ENCODE assay signal across 10 mouse cellular contexts in genomic region chr8:123105553-123106326, GRCm38 (mm10). TPM values are rescaled to one million over a fixed set of nuclear protein-coding genes. Genes with fewer than 3 reads are reported as not detected.
DNase-seq lines count a peak whose midpoint lies in the region; ATAC-seq lines count a peak whose summit lies in the region.
"Had no signal": no experiment of that assay in that cellular context is flagged by ENCODE, and none has a peak within 500 bp of the region (broad histone marks: within the 10 kb centered on the region; RNA-seq: fewer than 3 reads in every experiment).

No protein-coding gene starts in this region.

- H3K9ac ChIP-seq in forebrain, embryonic 12.5 days, result no peak overlapping the region
- H3K9ac ChIP-seq in forebrain, embryonic 16.5 days (replicated peaks; ENCODE audit: low read depth, low read length), result no peak overlapping the region
- H3K9ac ChIP-seq in midbrain, embryonic 11.5 days (ENCODE audit: low read length), result no peak overlapping the region
- H3K9ac ChIP-seq in midbrain, embryonic 16.5 days (ENCODE audit: low read depth, low read length), result no peak overlapping the region
- H3K9ac ChIP-seq: limb, embryonic 12.5 days had no signal

- DNase-seq in midbrain, embryonic 11.5 days (ENCODE audit: low spot score, missing footprints), result peak; percentile 90
- DNase-seq in embryo, embryonic 9.5 days (ENCODE audit: extremely low spot score), result peak; percentile 63
- peak; percentile 80 for DNase-seq in splenic B cell, adult 2 months (ENCODE audit: low read depth, low spot score)
- DNase-seq in frontal cortex, postnatal 25 days (ENCODE audit: low spot score in 2 of 2), result no peak

- no peak overlapping the region for H3K4me2 ChIP-seq in forebrain, embryonic 12.5 days
- no peak overlapping the region for H3K4me2 ChIP-seq in forebrain, embryonic 16.5 days (ENCODE audit: low read length)
- no peak overlapping the region for H3K4me2 ChIP-seq in midbrain, embryonic 11.5 days
- no peak overlapping the region for H3K4me2 ChIP-seq in midbrain, embryonic 16.5 days (ENCODE audit: low read length)
- H3K4me2 ChIP-seq: limb, embryonic 12.5 days had no signal

- no peaks in the 10 kb centered on the region for H3K27me3 ChIP-seq in forebrain, embryonic 12.5 days
- H3K27me3 ChIP-seq in forebrain, embryonic 16.5 days (replicated peaks; ENCODE audit: control insufficient read depth, insufficient read depth, low read length), result no peaks in the 10 kb centered on the region
- no peaks in the 10 kb centered on the region for H3K27me3 ChIP-seq in midbrain, embryonic 11.5 days (ENCODE audit: control insufficient read depth, insufficient read depth, low read length)
- H3K27me3 ChIP-seq in midbrain, embryonic 16.5 days (ENCODE audit: control insufficient read depth, insufficient read depth, low read depth, low read length), result no peaks in the 10 kb centered on the region
- H3K27me3 ChIP-seq in splenic B cell, adult 2 months (ENCODE audit: control insufficient read depth, insufficient read depth, low read length, poor library complexity, severe bottlenecking), result no peaks in the 10 kb centered on the region
- H3K27me3 ChIP-seq: limb, embryonic 12.5 days; Patski had no signal

- no peaks in the 10 kb centered on the region for H3K9me3 ChIP-seq in forebrain, embryonic 12.5 days
- H3K9me3 ChIP-seq in forebrain, embryonic 16.5 days (ENCODE audit: control insufficient read depth, low read length), result no peaks in the 10 kb centered on the region
- H3K9me3 ChIP-seq in midbrain, embryonic 11.5 days (ENCODE audit: control insufficient read depth, low read length), result no peaks in the 10 kb centered on the region
- H3K9me3 ChIP-seq in midbrain, embryonic 16.5 days (replicated peaks; ENCODE audit: control insufficient read depth, low read length, poor library complexity, severe bottlenecking), result no peaks in the 10 kb centered on the region
- H3K9me3 ChIP-seq: limb, embryonic 12.5 days had no signal

- peaks cover 29% of the 10 kb centered on the region for H3K36me3 ChIP-seq in forebrain, embryonic 12.5 days (replicated peaks)
- peaks cover 16% of the 10 kb centered on the region for H3K36me3 ChIP-seq in forebrain, embryonic 16.5 days (ENCODE audit: control insufficient read depth, insufficient read depth)
- peaks cover 7% of the 10 kb centered on the region; the same call in 1 of the 2 replicates for H3K36me3 ChIP-seq in midbrain, embryonic 11.5 days (ENCODE audit: control insufficient read depth, insufficient read depth, low read length)
- H3K36me3 ChIP-seq in midbrain, embryonic 16.5 days (ENCODE audit: control insufficient read depth, insufficient read depth, low read length), result peaks cover 12% of the 10 kb centered on the region
- peaks cover 13% of the 10 kb centered on the region for H3K36me3 ChIP-seq in splenic B cell, adult 2 months (ENCODE audit: control insufficient read depth, insufficient read depth, low read length, poor library complexity, severe bottlenecking)

- no peak for ATAC-seq in forebrain, embryonic 12.5 days (ENCODE audit: low FRiP score)
- ATAC-seq in forebrain, embryonic 16.5 days, result no peak
- no peak for ATAC-seq in midbrain, embryonic 11.5 days (ENCODE audit: low FRiP score)
- no peak for ATAC-seq in midbrain, embryonic 16.5 days
- no peak for ATAC-seq in cerebellum, adult (ENCODE audit: insufficient number of reproducible peaks, low FRiP score, low TSS enrichment)
- ATAC-seq: Patski had no signal

- 68% methylated on average over 5 of the region's 5 CpGs for WGBS in forebrain, embryonic 12.5 days
- WGBS in forebrain, embryonic 16.5 days, result 64% methylated on average over 5 of the region's 5 CpGs
- 65% methylated on average over 5 of the region's 5 CpGs for WGBS in midbrain, embryonic 11.5 days
- 65% methylated on average over 5 of the region's 5 CpGs for WGBS in midbrain, embryonic 16.5 days

- H3K4me3 ChIP-seq in forebrain, embryonic 12.5 days (replicated peaks), result no peak overlapping the region
- H3K4me3 ChIP-seq in forebrain, embryonic 16.5 days (replicated peaks; ENCODE audit: low read length), result no peak overlapping the region
- no peak overlapping the region for H3K4me3 ChIP-seq in midbrain, embryonic 11.5 days (ENCODE audit: low read depth, low read length)
- no peak overlapping the region for H3K4me3 ChIP-seq in midbrain, embryonic 16.5 days (ENCODE audit: low read depth, low read length)
- H3K4me3 ChIP-seq: limb, embryonic 12.5 days had no signal

- H3K4me1 ChIP-seq in forebrain, embryonic 12.5 days, result peaks cover 15% of the 10 kb centered on the region
- peaks cover 12% of the 10 kb centered on the region for H3K4me1 ChIP-seq in forebrain, embryonic 16.5 days (replicated peaks; ENCODE audit: control insufficient read depth, insufficient read depth, low read length)
- peaks cover 11% of the 10 kb centered on the region for H3K4me1 ChIP-seq in midbrain, embryonic 11.5 days (ENCODE audit: control insufficient read depth, insufficient read depth, low read length)
- H3K4me1 ChIP-seq in midbrain, embryonic 16.5 days (ENCODE audit: control insufficient read depth, insufficient read depth, low read length), result peaks cover 16% of the 10 kb centered on the region

- H3K27ac ChIP-seq in forebrain, embryonic 12.5 days, result 0 out of 2 replicates have a peak overlapping the region, but pooled peaks have one; percentile 31
- no peak overlapping the region for H3K27ac ChIP-seq in forebrain, embryonic 16.5 days (ENCODE audit: low read length)
- H3K27ac ChIP-seq in midbrain, embryonic 11.5 days (ENCODE audit: low read depth, low read length), result no peak overlapping the region
- H3K27ac ChIP-seq in midbrain, embryonic 16.5 days (ENCODE audit: low read length), result no peak overlapping the region
- H3K27ac ChIP-seq: limb, embryonic 12.5 days had no signal

RNA-seq across cellular contexts. Expression of gene Rpl13, which starts 3.6 kb away (rescaled TPM):
- 1,076 and 1,105 TPM in 2 replicates for polyA plus RNA-seq in forebrain, embryonic 12.5 days (2016; fragmentation: Nextera tagmentation; extraction: Ambion mirVana)
- 777 and 810 TPM in 2 replicates for polyA plus RNA-seq in forebrain, embryonic 16.5 days (2015; fragmentation: Nextera tagmentation; extraction: Ambion mirVana)
- 1,312 and 1,403 TPM in 2 replicates for polyA plus RNA-seq in midbrain, embryonic 11.5 days (2014; fragmentation: Nextera tagmentation; extraction: Ambion mirVana)
- polyA plus RNA-seq in midbrain, embryonic 16.5 days (2015; fragmentation: Nextera tagmentation; extraction: Ambion mirVana), result 639 and 669 TPM in 2 replicates

RNA-seq across cellular contexts. Expression of gene Cpne7, which starts 11.4 kb away (rescaled TPM):
- 0.29 and 0.49 TPM in 2 replicates for polyA plus RNA-seq in forebrain, embryonic 12.5 days (2016; fragmentation: Nextera tagmentation; extraction: Ambion mirVana)
- 2.8 and 7.3 TPM in 2 replicates for polyA plus RNA-seq in forebrain, embryonic 16.5 days (2015; fragmentation: Nextera tagmentation; extraction: Ambion mirVana)
- polyA plus RNA-seq in midbrain, embryonic 11.5 days (2014; fragmentation: Nextera tagmentation; extraction: Ambion mirVana), result 0.07 TPM in 1 of 2 replicates, not detected in the other
- 10.1 and 17.1 TPM in 2 replicates for polyA plus RNA-seq in midbrain, embryonic 16.5 days (2015; fragmentation: Nextera tagmentation; extraction: Ambion mirVana)

RNA-seq across cellular contexts. Expression of gene Spg7, which starts 43.0 kb away (rescaled TPM):
- polyA plus RNA-seq in forebrain, embryonic 12.5 days (2016; fragmentation: Nextera tagmentation; extraction: Ambion mirVana), result 59.1 and 61.6 TPM in 2 replicates
- 45.3 and 51.8 TPM in 2 replicates for polyA plus RNA-seq in forebrain, embryonic 16.5 days (2015; fragmentation: Nextera tagmentation; extraction: Ambion mirVana)
- 35.9 TPM in 2 replicates for polyA plus RNA-seq in midbrain, embryonic 11.5 days (2014; fragmentation: Nextera tagmentation; extraction: Ambion mirVana)
- polyA plus RNA-seq in midbrain, embryonic 16.5 days (2015; fragmentation: Nextera tagmentation; extraction: Ambion mirVana), result 47.4 and 48.2 TPM in 2 replicates

RNA-seq across cellular contexts. Expression of gene Sult5a1, which starts 52.4 kb away (rescaled TPM):
- 1.7 and 1.9 TPM in 2 replicates for polyA plus RNA-seq in forebrain, embryonic 12.5 days (2016; fragmentation: Nextera tagmentation; extraction: Ambion mirVana)
- 0.33 and 0.82 TPM in 2 replicates for polyA plus RNA-seq in forebrain, embryonic 16.5 days (2015; fragmentation: Nextera tagmentation; extraction: Ambion mirVana)
- polyA plus RNA-seq in midbrain, embryonic 11.5 days (2014; fragmentation: Nextera tagmentation; extraction: Ambion mirVana), result 2.9 and 3.2 TPM in 2 replicates
- polyA plus RNA-seq in midbrain, embryonic 16.5 days (2015; fragmentation: Nextera tagmentation; extraction: Ambion mirVana), result 0.40 and 0.42 TPM in 2 replicates

Comparison
In these comparisons a context has a peak if more than half of its experiments do, and no peak if none do; other contexts are left out.
1. DNase-seq: peak in midbrain, embryonic 11.5 days (single experiment), embryo, embryonic 9.5 days (single experiment) and splenic B cell, adult 2 months (single experiment); none in frontal cortex, postnatal 25 days (0 of 2).